Mouse (Mus musculus): ENCODE measurements around the gene Rsu1.
"Not testable (repeated sequence)": the region's sequence is repeated elsewhere in the genome, so short reads cannot be mapped to it uniquely, and the experiment has no call there.

Rsu1 gene

DNA sequence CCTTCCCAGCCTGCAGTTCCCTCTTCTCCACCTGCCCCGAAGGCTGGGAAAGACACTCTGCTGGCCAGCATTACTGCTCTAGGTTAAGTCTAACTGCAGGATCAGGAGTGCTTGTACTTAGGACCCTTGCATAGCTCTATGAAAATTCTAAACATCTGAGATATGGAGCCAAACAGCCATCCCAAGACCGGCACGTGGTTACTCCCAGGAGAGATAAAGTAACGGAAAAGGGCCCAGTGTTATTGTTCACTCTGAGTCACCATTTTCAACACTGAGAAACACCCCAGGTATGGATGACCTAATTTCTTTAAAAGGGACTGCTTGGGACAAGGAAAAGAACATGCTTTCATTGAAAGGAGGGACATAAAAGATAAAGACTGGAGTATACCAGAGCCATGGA is 45.2 kb downstream of the Rsu1 start:
- DNase-seq (ENCODE audit: extremely low spot score, low read depth, low spot score) = no peak

DNA sequence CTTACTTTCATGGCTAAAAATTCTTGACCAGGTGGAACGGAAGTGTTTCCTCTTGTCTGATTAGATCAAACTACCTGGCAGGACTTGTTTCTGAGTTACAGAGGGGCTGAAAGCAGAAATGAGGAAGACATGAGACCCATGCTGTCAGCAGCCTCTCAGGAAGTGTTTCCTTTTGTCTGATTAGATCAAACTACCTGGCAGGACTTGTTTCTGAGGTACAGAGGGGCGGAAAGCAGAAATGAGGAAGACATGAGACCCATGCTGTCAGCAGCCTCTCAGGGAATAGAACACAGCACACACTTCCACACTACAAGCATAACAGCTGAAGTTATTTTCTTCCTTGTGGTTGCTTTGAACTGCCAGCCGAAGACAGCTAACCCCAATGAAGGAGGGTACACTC is 46.7 kb downstream of the Rsu1 start:
- no peak for DNase-seq (ENCODE audit: extremely low spot score, low read depth, low spot score)

GRCm38 (mm10) chr2:13223451-13223850 is 47.8 kb downstream of the Rsu1 start:
- DNase-seq (ENCODE audit: extremely low spot score, low read depth, low spot score) = no peak

DNA sequence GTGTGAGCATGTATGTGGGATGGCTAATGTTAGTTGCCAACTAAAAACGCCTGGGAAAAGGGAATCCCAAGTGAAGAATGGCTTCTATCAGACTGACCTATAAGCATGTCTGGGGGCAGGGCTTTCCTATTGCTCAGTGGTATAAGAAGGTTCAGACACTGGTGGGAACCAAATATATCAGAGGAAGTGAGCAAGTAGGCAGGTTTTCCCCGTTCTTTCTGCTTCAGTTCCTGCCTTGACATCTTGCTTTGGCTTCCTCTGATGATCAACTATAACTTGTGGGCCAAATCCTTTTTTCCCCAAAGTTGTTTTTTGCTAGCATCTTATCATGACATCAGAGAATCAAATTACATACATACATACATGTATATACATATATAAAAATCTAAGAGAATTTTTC is 51.1 kb downstream of the Rsu1 start:
- no peak for DNase-seq (ENCODE audit: extremely low spot score, low read depth, low spot score)

DNA sequence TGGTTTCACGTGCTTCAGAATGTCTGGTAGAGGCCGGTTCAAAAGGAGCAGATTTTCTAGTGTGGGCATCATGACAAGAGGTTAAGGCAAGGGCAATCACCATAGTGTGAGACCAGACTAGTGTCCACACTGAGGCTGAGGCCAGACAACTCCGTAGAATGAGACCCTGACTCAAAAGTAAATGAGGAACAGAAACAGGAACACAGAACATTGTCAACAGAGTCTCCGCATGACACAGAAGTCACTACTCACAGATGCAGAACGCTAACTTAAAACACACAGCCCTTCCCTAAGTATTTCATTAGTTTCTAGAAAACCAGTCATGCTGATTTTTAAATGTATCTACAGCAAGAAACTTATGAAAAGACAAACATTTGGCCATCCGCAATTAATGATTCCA is 53.1 kb downstream of the Rsu1 start:
- no peak for DNase-seq (ENCODE audit: extremely low spot score, low read depth, low spot score)

- no peak for DNase-seq (ENCODE audit: extremely low spot score, low read depth, low spot score)
These were observed 64.4 kb downstream of the Rsu1 start for GRCm38 (mm10) chr2:13206825-13207224.

- DNase-seq (ENCODE audit: extremely low spot score, low read depth, low spot score) = no peak
These were observed 64.8 kb downstream of the Rsu1 start for GRCm38 (mm10) chr2:13206367-13206766.

- DNase-seq (ENCODE audit: extremely low spot score, low read depth, low spot score) = no peak
These were observed 68.3 kb downstream of the Rsu1 start for GRCm38 (mm10) chr2:13202805-13203475.

- no peak for DNase-seq (ENCODE audit: extremely low spot score, low read depth, low spot score)
These were observed 71.5 kb downstream of the Rsu1 start for GRCm38 (mm10) chr2:13199713-13200112.

- DNase-seq (ENCODE audit: extremely low spot score, low read depth, low spot score) = no peak
These were observed 72.2 kb downstream of the Rsu1 start for GRCm38 (mm10) chr2:13199033-13199432.

GRCm38 (mm10) chr2:13195540-13195939 is 75.7 kb downstream of the Rsu1 start:
- no peak for DNase-seq (ENCODE audit: extremely low spot score, low read depth, low spot score)

DNA sequence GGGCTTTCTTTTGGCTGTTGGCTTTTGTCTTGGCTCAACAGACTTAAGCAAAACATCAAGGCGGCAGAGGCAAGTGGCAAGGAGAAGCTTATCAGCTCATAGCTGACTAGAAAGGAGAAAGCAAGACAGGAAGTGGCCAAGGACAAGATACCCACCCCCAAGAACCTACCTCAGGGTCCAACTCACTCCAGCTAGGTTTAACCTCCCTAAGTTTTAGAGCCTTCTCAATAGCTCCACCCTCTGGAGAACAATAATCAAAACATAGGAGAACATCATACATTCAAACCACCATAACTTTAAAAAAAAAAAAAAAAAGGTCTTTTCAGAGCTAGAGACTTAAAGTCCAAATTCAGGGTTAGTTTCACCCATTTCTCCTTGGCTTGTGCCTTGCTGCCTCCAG is 79.1 kb downstream of the Rsu1 start:
- DNase-seq (ENCODE audit: extremely low spot score, low read depth, low spot score) = no peak

DNA sequence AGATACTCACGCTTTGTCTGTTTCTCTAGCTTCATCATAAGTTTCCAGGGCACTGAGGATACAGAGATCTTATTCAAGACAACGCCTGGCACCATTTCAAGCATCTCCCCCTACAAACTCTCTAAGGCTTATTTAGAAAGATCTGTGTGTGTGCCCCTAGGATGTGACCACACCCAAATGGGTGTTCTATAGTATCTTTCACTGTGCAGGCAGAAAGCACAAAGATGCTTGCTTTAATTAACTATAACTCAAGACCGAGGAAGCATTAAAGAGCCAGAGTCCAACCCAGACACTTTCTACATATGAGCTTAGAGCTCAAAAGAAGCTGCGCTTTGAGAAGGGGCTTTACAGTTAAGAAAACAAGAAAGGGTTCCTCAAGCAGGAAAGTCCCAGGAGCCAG is 80.4 kb downstream of the Rsu1 start:
- no peak for DNase-seq (ENCODE audit: extremely low spot score, low read depth, low spot score)

- no peak for DNase-seq (ENCODE audit: extremely low spot score, low read depth, low spot score)
These were observed 82.3 kb downstream of the Rsu1 start for GRCm38 (mm10) chr2:13188831-13189495.

- DNase-seq (ENCODE audit: extremely low spot score, low read depth, low spot score) = no peak
These were observed 88.1 kb downstream of the Rsu1 start for GRCm38 (mm10) chr2:13183124-13183523.

DNA sequence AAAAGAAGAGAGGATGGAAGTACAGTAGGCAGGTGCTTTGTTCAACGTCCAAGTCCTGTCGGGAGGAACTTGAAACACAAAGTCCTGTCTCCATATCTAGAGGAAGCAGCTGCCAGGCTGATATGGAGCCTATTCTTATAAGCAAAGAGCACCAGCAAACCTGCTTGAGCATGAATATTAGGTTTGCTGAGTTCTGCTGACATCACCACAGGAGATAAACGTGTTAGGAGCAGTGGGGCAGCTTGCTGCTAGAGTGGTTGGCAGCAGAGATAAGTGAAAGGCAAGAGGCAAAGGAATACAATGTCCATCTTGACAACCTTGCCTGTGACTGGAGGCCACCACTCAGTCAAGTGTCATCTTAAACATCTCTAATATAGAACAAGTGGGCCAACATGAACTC is 89.3 kb downstream of the Rsu1 start:
- not testable (repeated sequence) for DNase-seq (ENCODE audit: extremely low spot score, low read depth, low spot score)

DNA sequence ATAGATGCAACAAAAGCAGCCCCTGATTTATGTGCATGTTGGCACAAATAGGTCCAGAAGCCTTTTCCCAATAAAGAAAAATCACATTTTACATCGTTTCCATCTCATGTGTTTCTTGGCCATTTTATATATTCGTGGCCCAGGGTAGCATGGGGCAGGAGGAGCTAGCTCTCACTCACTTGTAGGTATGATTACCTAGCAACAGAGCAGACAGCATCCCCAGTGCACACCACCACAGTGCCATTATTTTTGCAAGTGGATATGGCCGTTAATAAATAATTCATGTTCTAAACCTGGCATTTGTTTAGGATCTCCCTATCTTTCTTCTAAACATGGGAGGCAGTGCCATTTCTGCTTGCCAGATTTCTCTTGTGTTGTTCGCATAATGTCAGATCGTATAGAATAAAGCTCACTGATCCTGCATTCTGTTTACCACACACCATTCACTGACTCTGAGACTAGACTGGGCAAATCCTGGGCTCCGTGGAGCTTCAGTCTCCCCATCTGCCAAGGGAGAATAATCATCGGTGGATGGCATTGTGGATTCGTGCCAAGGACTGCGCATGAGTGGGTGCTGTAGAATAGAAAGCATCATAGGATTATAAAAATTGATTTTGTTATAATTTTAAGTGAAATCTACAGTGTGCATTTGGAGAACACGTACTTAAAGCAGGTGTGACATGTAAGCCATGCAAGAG is 93.4 kb downstream of the Rsu1 start:
- DNase-seq (ENCODE audit: extremely low spot score, low read depth, low spot score) = no peak

- no peak for DNase-seq (ENCODE audit: extremely low spot score, low read depth, low spot score)
These were observed 95.0 kb downstream of the Rsu1 start for GRCm38 (mm10) chr2:13176304-13176620.

- DNase-seq (ENCODE audit: extremely low spot score, low read depth, low spot score) = no peak
These were observed 95.5 kb downstream of the Rsu1 start for GRCm38 (mm10) chr2:13175536-13176303.

- no peak for DNase-seq (ENCODE audit: extremely low spot score, low read depth, low spot score)
These were observed 96.8 kb downstream of the Rsu1 start for GRCm38 (mm10) chr2:13174461-13174860.

DNA sequence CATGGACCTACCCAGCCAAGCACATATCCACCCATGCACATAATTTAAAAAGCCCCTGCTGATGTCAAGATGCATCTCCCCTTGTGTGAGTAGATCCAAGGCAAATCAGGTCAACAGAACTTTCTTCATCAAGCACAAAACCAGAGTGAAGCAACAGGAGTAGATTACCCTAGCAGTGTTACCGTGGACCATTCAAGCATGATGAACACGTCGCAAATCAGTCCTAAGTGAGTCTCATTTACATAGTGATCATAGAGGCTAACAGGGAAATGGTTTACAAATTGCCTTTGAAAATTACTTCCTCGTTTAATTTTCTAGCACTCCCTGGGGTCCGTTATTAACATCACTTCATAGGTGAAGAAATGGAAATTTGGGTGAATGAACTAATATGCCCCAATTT is 100.6 kb downstream of the Rsu1 start:
- no peak for DNase-seq (ENCODE audit: extremely low spot score, low read depth, low spot score)

- no peak for DNase-seq (ENCODE audit: extremely low spot score, low read depth, low spot score)
These were observed 101.3 kb downstream of the Rsu1 start for GRCm38 (mm10) chr2:13169962-13170361.
